Mouse (Mus musculus) E14TG2a.4 (cell line): Measurements from ENCODE around the gene Lrp3.

ENCODE experiments used
- CTCF ChIP-seq: conservative IDR thresholded peaks from 2 replicates; pipeline ENCODE4 v1.5.1; 2014; ENCODE audit warnings: low read length
- NANOG ChIP-seq: IDR thresholded peaks from 2 replicates; pipeline ENCODE4 v1.6.1; 2014; ENCODE audit warnings: borderline replicate concordance, low read length, mixed read lengths

DNA sequence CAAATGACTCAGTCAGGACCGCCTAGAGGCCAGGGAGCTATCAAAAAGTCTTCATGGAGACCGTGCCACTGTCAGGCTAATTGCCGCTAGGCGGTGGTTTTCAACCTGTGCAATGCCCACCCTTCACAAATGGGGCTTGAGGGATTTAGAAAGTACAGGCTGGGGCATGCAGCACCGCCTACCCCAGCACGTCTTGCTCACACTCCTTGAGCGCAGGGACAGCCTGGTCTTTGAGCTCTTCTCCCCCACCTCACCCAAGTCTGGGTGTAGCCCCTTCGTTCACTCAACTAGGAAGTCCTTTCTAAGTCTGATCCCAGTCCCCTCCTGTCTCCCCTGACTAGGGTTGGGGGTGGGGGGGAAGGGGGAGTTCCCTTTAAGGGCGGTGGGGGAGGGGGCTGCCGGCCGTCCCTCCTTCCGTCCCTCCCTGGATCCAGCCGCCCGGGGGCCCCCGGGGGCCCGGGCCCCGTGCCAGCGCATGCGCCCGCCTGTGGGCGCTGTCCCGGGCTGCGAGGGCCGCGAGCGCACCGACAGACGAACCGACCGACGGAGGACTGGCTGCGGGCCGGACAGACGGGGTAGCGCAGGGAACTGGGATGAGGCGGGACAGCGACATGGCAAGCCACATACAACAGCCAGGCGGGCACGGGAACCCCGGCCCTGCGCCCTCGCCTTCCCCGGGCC lies 29.3 kb downstream of the Lrp3 start, which contains the start of gene Slc7a10:
- no peak for TF ChIP-seq CTCF
- TF ChIP-seq NANOG = no peak
